Mouse (Mus musculus) heart, embryonic 16.5 days (tissue): ENCODE measurements around the gene Arl15. TPM values are rescaled to one million over a fixed set of nuclear protein-coding genes. Genes with fewer than 3 reads are reported as not detected.

Source experiments
- ATAC-seq: fragments of 200-750 bp; cut with Nextera tagmentation; replicated peaks from 2 replicates; pipeline ENCODE4 v1.8.0; 2017; ENCODE audit warnings: moderate number of reproducible peaks; ENCODE audit not compliant: insufficient read depth, low FRiP score; ENCODE audit errors: extremely low read depth
- H3K27ac ChIP-seq: fragments of 300-500 bp; sonication (generic); 2 replicates; pipeline ENCODE4 v1.5.1; 2014; ENCODE audit warnings: mild to moderate bottlenecking, low read length, control low read depth, moderate library complexity
- H3K27me3 ChIP-seq: fragments of 300-500 bp; sonication (generic); 2 replicates; pipeline ENCODE4 v1.6.1; 2014; ENCODE audit warnings: low read length, mixed read lengths; ENCODE audit not compliant: control insufficient read depth, insufficient read depth
- H3K36me3 ChIP-seq: fragments of 300-500 bp; sonication (generic); 2 replicates; pipeline ENCODE4 v1.6.1; 2014; ENCODE audit not compliant: control insufficient read depth, insufficient read depth
- H3K4me1 ChIP-seq: fragments of 300-500 bp; sonication (generic); 2 replicates; pipeline ENCODE4 v1.6.1; 2014; ENCODE audit warnings: low read length, mixed read lengths; ENCODE audit not compliant: control insufficient read depth, insufficient read depth
- H3K4me2 ChIP-seq: fragments of 300-500 bp; sonication (generic); 2 replicates; pipeline ENCODE4 v1.6.1; 2014; ENCODE audit warnings: low read depth, mild to moderate bottlenecking, control low read depth, low read length
- H3K4me3 ChIP-seq: fragments of 300-500 bp; sonication (generic); 2 replicates; pipeline ENCODE4 v1.5.1; 2014; ENCODE audit warnings: mild to moderate bottlenecking, control low read depth, low read length
- H3K9ac ChIP-seq: fragments of 300-500 bp; sonication (generic); 2 replicates; pipeline ENCODE4 v1.6.1; 2014; ENCODE audit warnings: low read length, control low read depth
- H3K9me3 ChIP-seq: fragments of 300-500 bp; sonication (generic); replicated peaks from 2 replicates; pipeline ENCODE4 v1.6.1; 2016; ENCODE audit warnings: low read length; ENCODE audit not compliant: control insufficient read depth
- WGBS: fragments of 180-500 bp; shearing (Covaris S2); extraction: QIAGEN DNeasy Blood & Tissue Kit; methylation state at CpG from one replicate; pipeline ENCODE4 v1.1.7; 2014; 5-methylcytosine and 5-hydroxymethylcytosine counted together
- polyA plus RNA-seq: library from polyadenylated mRNA; unstranded; fragments of >200 nt; fragmentation: Nextera tagmentation; extraction: Ambion mirVana; gene quantifications from 2 replicates; pipeline ENCODE4 v1.2.1, GENCODE M21; 2015

Gene Arl15
- polyA plus RNA-seq, 1 experiment from 2014 or later: 8.8 TPM

DNA sequence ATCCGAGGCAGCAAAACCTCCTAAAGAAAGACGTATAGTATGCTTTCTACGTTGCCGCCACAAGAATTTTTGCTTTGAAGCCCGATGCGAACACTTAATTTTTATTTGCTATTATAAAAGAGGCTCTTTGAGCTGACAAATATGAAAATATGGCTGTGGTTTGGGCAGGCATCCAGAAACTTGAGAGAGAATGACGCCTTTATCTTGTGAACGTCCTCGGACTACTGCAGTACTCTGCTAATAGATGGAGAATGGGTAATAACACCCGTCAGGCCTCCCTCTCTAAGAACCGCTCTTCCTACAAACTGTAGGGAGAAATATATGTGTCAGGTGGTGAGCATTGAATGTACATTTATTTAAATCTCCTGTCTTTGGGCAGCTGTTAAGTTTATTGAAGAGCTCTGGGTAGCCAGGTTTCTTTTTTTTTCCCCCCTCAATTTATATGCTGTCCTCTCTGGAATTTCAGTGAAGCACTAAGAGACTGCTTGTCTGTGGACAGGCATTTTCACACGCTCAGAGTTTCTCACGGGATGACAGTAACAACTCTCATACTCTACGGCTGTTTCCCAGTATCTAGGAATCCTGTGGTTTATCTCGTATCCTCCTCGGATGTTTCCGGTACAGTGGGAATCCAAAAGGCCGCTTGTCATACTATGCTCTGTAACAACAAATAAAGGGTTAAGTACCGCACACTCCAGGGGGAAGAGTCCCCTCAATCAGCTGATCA lies 324.0 kb downstream of the Arl15 start:
- Histone ChIP-seq H3K4me3 (no peak overlapping the region), H3K4me1 (peaks cover 6% of the 10 kb centered on the region; the same call in 1 of the 2 replicates), H3K9me3 (no peaks in the 10 kb centered on the region), H3K27me3 (no peaks in the 10 kb centered on the region), H3K27ac (no peak overlapping the region), H3K9ac (no peak overlapping the region), H3K36me3 (no peaks in the 10 kb centered on the region), H3K4me2 (0 out of 2 replicates have a peak overlapping the region, but pooled peaks have one; percentile 1)
- 0 out of 2 replicates have a peak, but pooled peaks have one; percentile 14 for ATAC-seq
- 46% methylated on average over 19 of the region's 19 CpGs for WGBS

DNA sequence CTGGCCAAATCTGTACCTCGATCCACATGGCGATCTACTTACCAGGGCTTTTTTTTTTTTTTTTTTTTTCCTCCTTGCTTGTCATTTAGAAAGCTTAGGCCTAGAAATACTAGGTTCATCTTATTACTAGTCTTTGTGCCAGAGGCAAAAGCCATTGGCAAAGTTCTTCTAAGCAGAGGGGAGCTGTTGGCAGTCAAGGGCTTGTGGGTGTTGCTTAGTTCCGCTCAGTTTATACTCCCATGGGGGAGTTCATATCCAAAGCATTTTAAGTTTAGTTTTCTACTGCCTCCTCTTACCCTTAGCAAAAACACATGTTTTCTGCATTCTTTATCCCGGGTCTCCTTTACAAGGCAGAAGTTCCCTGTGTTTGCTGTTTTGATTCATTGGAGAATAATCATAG lies 325.5 kb downstream of the Arl15 start:
- Histone ChIP-seq H3K36me3 (no peaks in the 10 kb centered on the region), H3K4me3 (no peak overlapping the region), H3K4me2 (no peak overlapping the region), H3K9ac (no peak overlapping the region), H3K27me3 (no peaks in the 10 kb centered on the region), H3K9me3 (no peaks in the 10 kb centered on the region), H3K4me1 (peaks cover 6% of the 10 kb centered on the region; the same call in 1 of the 2 replicates), H3K27ac (no peak overlapping the region)
- ATAC-seq: no peak
- 88% methylated on average over 4 of the region's 4 CpGs for WGBS

DNA sequence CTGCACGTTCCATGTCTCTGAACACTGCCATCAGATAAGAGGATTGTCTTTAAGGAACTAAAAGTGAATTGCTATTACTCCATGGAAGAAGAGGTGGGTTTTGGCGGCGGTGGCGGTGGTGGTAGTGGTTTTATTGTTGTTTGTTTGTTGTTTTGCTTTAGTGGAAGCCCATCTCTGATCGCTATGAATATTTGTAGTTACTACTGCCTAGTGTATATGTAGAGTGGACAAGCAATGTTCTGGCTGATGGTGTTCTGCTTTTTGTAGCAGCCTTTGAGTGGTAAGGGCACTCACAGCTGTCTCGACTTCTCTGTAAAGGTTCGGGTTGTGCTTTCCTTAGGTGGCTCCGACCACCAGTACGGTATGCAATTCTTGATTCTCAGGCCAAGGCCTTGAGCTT lies 327.3 kb downstream of the Arl15 start:
- no peaks in the 10 kb centered on the region for H3K36me3 ChIP-seq
- no peak overlapping the region for H3K9ac ChIP-seq
- peaks cover 6% of the 10 kb centered on the region; the same call in 1 of the 2 replicates for H3K4me1 ChIP-seq
- 92% methylated on average over 9 of the region's 9 CpGs for WGBS
- no peak for ATAC-seq
- H3K27ac ChIP-seq: no peak overlapping the region
- H3K27me3 ChIP-seq: no peaks in the 10 kb centered on the region
- no peaks in the 10 kb centered on the region for H3K9me3 ChIP-seq
- H3K4me2 ChIP-seq: no peak overlapping the region
- no peak overlapping the region for H3K4me3 ChIP-seq

DNA sequence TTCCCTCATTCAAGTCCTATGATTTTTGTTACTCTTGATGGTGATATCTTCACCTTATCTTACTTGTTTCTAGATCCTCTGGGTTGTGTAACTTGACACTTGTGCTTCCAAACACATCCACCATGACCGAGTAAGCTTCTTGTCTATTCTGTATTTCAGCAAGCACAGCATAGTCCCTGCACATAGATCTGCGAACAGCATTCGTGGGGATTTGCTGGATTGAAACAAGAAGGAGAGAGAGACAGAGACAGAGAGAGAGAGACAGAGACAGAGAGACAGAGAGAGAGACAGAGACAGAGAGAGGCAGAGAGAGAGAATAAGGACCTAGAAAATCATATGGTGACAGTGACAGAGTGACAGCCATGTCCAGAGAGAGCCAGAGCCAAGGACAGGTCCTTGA lies 329.1 kb downstream of the Arl15 start:
- Histone ChIP-seq H3K27ac (no peak overlapping the region), H3K9me3 (peaks cover 2% of the 10 kb centered on the region), H3K9ac (no peak overlapping the region), H3K4me1 (peaks cover 4% of the 10 kb centered on the region; the same call in 1 of the 2 replicates), H3K4me3 (no peak overlapping the region), H3K36me3 (0 out of 2 replicates have a peak, but pooled peaks cover 1% of the 10 kb centered on the region), H3K4me2 (no peak overlapping the region), H3K27me3 (no peaks in the 10 kb centered on the region)
- no peak for ATAC-seq
- 74% methylated on average over 3 of the region's 3 CpGs for WGBS

DNA sequence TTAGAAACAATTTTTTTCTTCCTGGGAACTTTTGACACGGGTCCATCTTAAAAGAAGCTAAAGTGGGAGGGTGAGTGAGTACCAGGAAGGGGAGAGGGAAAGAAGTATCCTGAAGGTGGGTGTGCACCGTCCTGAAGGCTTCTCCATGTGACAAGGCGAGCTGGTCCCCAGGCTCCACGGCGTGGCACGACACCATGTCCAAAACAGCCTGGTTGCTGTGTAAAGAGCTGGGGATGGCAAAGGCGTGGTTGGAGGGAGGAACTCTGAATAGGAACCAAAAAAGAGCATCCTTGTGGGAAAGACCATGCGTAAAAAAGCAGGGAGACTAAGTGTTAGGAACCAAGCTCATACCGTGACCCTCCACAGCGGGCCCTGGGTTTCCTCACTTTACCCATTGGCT lies 330.1 kb downstream of the Arl15 start:
- no peak for ATAC-seq
- peaks cover 4% of the 10 kb centered on the region for H3K9me3 ChIP-seq
- H3K27me3 ChIP-seq: no peaks in the 10 kb centered on the region
- H3K4me1 ChIP-seq: no peaks in the 10 kb centered on the region
- H3K9ac ChIP-seq: no peak overlapping the region
- 0 out of 2 replicates have a peak, but pooled peaks cover 2% of the 10 kb centered on the region for H3K36me3 ChIP-seq
- H3K4me3 ChIP-seq: no peak overlapping the region
- no peak overlapping the region for H3K4me2 ChIP-seq
- WGBS: 89% methylated on average over 10 of the region's 10 CpGs
- no peak overlapping the region for H3K27ac ChIP-seq

DNA sequence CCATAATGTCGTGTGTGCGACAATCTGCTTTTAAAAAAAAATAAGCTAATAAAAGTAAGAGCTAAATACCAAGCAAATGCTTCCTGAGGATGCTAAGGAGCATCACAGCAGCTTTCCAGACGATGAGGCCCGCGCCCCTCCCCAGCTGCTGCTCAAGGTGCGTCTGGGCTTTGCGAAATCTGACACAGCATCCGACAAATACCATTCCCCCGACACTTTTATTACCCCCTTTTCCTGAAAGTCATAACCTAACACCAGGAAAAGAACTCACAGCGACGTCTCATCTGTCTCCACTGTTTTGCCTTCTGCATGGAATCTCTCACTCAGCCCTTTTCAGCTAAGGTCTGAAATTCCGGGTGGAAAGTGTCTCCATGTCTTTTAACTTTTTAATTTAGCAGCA lies 330.7 kb downstream of the Arl15 start:
- Histone ChIP-seq H3K9ac (no peak overlapping the region), H3K4me2 (no peak overlapping the region), H3K36me3 (0 out of 2 replicates have a peak, but pooled peaks cover 2% of the 10 kb centered on the region), H3K27ac (no peak overlapping the region), H3K9me3 (peaks cover 4% of the 10 kb centered on the region), H3K27me3 (no peaks in the 10 kb centered on the region), H3K4me3 (no peak overlapping the region), H3K4me1 (no peaks in the 10 kb centered on the region)
- no peak for ATAC-seq
- WGBS: 75% methylated on average over 12 of the region's 12 CpGs

DNA sequence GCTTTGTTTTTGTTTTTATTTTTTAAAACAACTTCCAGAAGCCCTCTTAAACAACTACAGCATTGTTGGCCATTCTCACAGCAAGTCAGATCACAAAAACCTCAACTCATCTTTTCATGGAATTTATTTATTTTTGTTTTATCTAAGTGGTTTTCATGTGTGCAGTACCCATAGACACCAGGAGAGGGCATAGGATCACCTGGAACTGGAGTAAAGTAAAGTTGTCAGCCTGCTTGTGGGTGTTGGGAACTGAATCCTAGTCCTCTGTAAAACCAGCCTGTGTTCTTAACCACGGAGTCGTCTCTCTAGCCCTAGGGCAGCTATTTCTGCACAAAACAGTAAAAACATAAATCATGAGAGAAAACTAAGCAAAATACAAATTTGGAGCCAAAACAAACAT lies 334.1 kb downstream of the Arl15 start:
- no peak overlapping the region for H3K4me3 ChIP-seq
- H3K4me1 ChIP-seq: peaks cover 4% of the 10 kb centered on the region; the same call in 1 of the 2 replicates
- H3K9me3 ChIP-seq: peaks cover 4% of the 10 kb centered on the region
- no peak overlapping the region for H3K27ac ChIP-seq
- H3K9ac ChIP-seq: no peak overlapping the region
- 0 out of 2 replicates have a peak, but pooled peaks cover 2% of the 10 kb centered on the region for H3K36me3 ChIP-seq
- no peaks in the 10 kb centered on the region for H3K27me3 ChIP-seq
- no peak for ATAC-seq
- H3K4me2 ChIP-seq: no peak overlapping the region
- 90% methylated on average over 2 of the region's 2 CpGs for WGBS

DNA sequence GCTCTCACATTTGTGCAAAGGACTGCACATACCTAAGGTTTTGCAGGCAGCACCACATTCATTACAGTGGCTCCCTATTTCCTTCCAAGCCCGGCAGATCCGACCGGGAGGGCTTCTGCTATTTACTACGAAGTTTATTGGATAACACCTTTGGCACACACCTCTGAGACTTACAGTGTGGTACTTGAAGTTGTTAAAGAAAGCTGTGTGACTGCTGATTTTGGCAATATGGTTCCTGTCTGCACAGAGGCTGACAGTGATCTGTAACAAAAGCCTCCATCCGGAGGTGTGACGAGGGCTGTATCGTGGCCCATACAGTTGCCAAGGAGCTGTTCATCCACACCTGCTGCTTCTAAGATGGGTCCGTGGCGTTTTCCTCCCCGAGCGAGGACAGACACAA lies 335.7 kb downstream of the Arl15 start:
- peaks cover 4% of the 10 kb centered on the region for H3K9me3 ChIP-seq
- H3K27ac ChIP-seq: no peak overlapping the region
- 0 out of 2 replicates have a peak, but pooled peaks cover 2% of the 10 kb centered on the region for H3K36me3 ChIP-seq
- no peak for ATAC-seq
- peaks cover 4% of the 10 kb centered on the region; the same call in 1 of the 2 replicates for H3K4me1 ChIP-seq
- no peak overlapping the region for H3K9ac ChIP-seq
- H3K4me3 ChIP-seq: no peak overlapping the region
- H3K27me3 ChIP-seq: no peaks in the 10 kb centered on the region
- WGBS: 71% methylated on average over 11 of the region's 11 CpGs
- no peak overlapping the region for H3K4me2 ChIP-seq

DNA sequence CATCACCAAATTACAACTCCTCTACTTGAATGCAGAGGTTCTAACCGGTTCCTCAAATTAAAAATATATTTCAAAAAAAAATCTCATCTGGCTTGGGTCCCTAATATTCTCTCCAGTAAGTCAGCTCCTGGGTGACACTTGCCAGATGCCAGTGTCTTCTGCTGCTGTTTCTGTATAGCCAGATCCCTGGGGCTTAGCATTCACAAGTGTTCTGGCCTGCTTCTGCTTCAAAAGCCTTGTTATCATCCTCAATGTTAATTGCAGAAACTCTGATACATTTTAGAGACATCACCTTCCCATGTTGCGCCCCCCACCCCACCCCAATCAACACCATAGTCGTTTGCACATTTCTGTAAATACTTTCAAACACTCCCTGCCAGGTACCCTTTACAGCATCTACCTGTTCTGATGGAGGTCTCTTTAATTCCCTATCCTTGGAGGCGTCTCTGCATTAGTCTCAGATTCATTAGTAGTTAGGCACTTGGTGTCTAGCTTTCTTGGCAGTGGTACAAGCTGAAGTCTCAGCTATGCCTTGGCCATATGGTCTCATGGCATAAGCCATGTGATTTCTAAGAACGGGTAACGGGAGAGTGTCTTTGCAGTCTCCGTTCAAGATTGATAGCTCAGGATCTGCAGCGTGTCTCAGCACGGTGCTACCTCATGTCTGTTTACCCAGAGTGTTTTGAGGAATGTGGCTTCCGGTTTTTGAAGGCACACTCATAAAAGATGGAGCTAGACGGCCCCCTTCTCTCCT lies 336.4 kb downstream of the Arl15 start:
- H3K4me2 ChIP-seq: no peak overlapping the region
- no peak overlapping the region for H3K27ac ChIP-seq
- H3K4me3 ChIP-seq: no peak overlapping the region
- ATAC-seq: no peak
- peaks cover 4% of the 10 kb centered on the region for H3K9me3 ChIP-seq
- 0 out of 2 replicates have a peak, but pooled peaks cover 2% of the 10 kb centered on the region for H3K36me3 ChIP-seq
- no peaks in the 10 kb centered on the region for H3K27me3 ChIP-seq
- H3K4me1 ChIP-seq: peaks cover 4% of the 10 kb centered on the region; the same call in 1 of the 2 replicates
- no peak overlapping the region for H3K9ac ChIP-seq
- 63% methylated on average over 11 of the region's 11 CpGs for WGBS
